Mouse (Mus musculus) CH12.LX (cell line): ENCODE data around the gene Erc1. TPM values are rescaled to one million over a fixed set of nuclear protein-coding genes. Genes with fewer than 3 reads are reported as not detected.

Experiments used
- DNase-seq: peaks from one replicate; pipeline ENCODE4 v3.0.0-alpha.2; 2013; ENCODE audit errors: extremely low read depth
- H3K27ac ChIP-seq: 2 replicates; pipeline ENCODE4 v1.5.1; 2012; ENCODE audit warnings: low read depth, mild to moderate bottlenecking, control low read depth, moderate library complexity; ENCODE audit not compliant: insufficient read depth
- H3K27me3 ChIP-seq: replicated peaks from 2 replicates; pipeline ENCODE3; 2012; ENCODE audit warnings: inconsistent platforms
- H3K36me3 ChIP-seq, 2 experiments: replicated peaks in 1 of 2; 2 replicates each; pipeline versions ENCODE3 to v1.6.1; 2012; ENCODE audit warnings: inconsistent platforms in 1 of 2, low read length in 1 of 2, mild to moderate bottlenecking in 1 of 2, mixed read lengths in 1 of 2, moderate library complexity in 1 of 2; ENCODE audit not compliant: control insufficient read depth in 1 of 2, insufficient read depth in 1 of 2
- H3K4me1 ChIP-seq, 2 experiments: 2 replicates each; pipeline ENCODE4 v1.6.1; 2012; ENCODE audit warnings: inconsistent platforms in 1 of 2, moderate library complexity in 1 of 2; ENCODE audit not compliant: insufficient read depth in 2 of 2, control insufficient read depth in 1 of 2
- H3K4me2 ChIP-seq: 2 replicates; pipeline ENCODE4 v1.6.1; 2012; ENCODE audit warnings: low read depth, mild to moderate bottlenecking, control low read depth; ENCODE audit not compliant: poor library complexity, insufficient read depth, severe bottlenecking
- H3K4me3 ChIP-seq, 3 experiments: fragments of 150-350 bp in 1 of 3; sonication (generic) in 1 of 3; replicated peaks in 1 of 3; 2 replicates each; pipeline versions ENCODE3 to v1.5.1; 2011 to 2012; ENCODE audit warnings: low read depth in 2 of 3, low read length in 2 of 3, mild to moderate bottlenecking in 2 of 3, moderate library complexity in 2 of 3, control low read depth in 1 of 3, improper control_type of control experiment in 1 of 3, inconsistent platforms in 1 of 3, mixed read lengths in 1 of 3; ENCODE audit not compliant: poor library complexity in 1 of 3
- H3K79me2 ChIP-seq: replicated peaks from 2 replicates; pipeline ENCODE4 v1.6.1; 2012; ENCODE audit warnings: mild to moderate bottlenecking, moderate library complexity; ENCODE audit not compliant: control insufficient read depth, poor library complexity, insufficient read depth, severe bottlenecking; ENCODE audit errors: extremely low read depth
- H3K9ac ChIP-seq: 2 replicates; pipeline ENCODE4 v1.6.1; 2012; ENCODE audit warnings: low read depth, mild to moderate bottlenecking, control low read depth, moderate library complexity; ENCODE audit not compliant: insufficient read depth
- H3K9me3 ChIP-seq: replicated peaks from 2 replicates; pipeline ENCODE3; 2012; ENCODE audit warnings: low read length, inconsistent platforms, mixed read lengths
- BHLHE40 ChIP-seq: IDR thresholded peaks from 2 replicates; pipeline ENCODE4 v1.6.1; 2011; ENCODE audit warnings: mild to moderate bottlenecking, low read depth, low read length, improper control_type of control experiment
- CHD1 ChIP-seq: IDR thresholded peaks from 2 replicates; pipeline ENCODE4 v1.6.1; 2012; ENCODE audit warnings: low read depth, low read length, improper control_type of control experiment, inconsistent platforms
- CHD2 ChIP-seq: IDR thresholded peaks from 2 replicates; pipeline ENCODE4 v1.6.1; 2011; ENCODE audit warnings: low read length, improper control_type of control experiment
- CTCF ChIP-seq, 2 experiments: IDR thresholded peaks in 1 of 2; conservative IDR thresholded peaks in 1 of 2; 2 replicates each; pipeline ENCODE4 v1.5.1; 2011 to 2012; ENCODE audit warnings: low read depth in 2 of 2, low read length in 2 of 2, improper control_type of control experiment in 1 of 2, inconsistent platforms in 1 of 2, mild to moderate bottlenecking in 1 of 2, moderate library complexity in 1 of 2
- E2F4 ChIP-seq: IDR thresholded peaks from 2 replicates; pipeline ENCODE4 v1.6.1; 2011; ENCODE audit warnings: low read depth, low read length, improper control_type of control experiment; ENCODE audit not compliant: insufficient replicate concordance
- EP300 ChIP-seq: IDR thresholded peaks from 2 replicates; pipeline ENCODE4 v1.6.1; 2011; ENCODE audit warnings: low read length, improper control_type of control experiment
- ETS1 ChIP-seq: conservative IDR thresholded peaks from 2 replicates; pipeline ENCODE4 v1.6.1; 2012; ENCODE audit warnings: low read depth, mild to moderate bottlenecking, inconsistent platforms, low read length, improper control_type of control experiment, moderate library complexity
- JUN ChIP-seq: IDR thresholded peaks from 2 replicates; pipeline ENCODE4 v1.6.1; 2011; ENCODE audit warnings: low read depth, mild to moderate bottlenecking, low read length, improper control_type of control experiment, moderate library complexity; ENCODE audit not compliant: insufficient read depth
- MAX ChIP-seq: IDR thresholded peaks from 2 replicates; pipeline ENCODE4 v1.6.1; 2011; ENCODE audit warnings: low read length, improper control_type of control experiment
- MAZ ChIP-seq: IDR thresholded peaks from 2 replicates; pipeline ENCODE4 v1.6.1; 2012; ENCODE audit warnings: low read depth, mild to moderate bottlenecking, inconsistent platforms, low read length, improper control_type of control experiment, moderate library complexity
- NELFE ChIP-seq: IDR thresholded peaks from 2 replicates; pipeline ENCODE4 v1.6.1; 2011; ENCODE audit warnings: low read depth, low read length, improper control_type of control experiment
- POLR2A ChIP-seq: IDR thresholded peaks from 2 replicates; pipeline ENCODE4 v1.6.1; 2011; ENCODE audit warnings: low read depth, mild to moderate bottlenecking, improper control_type of control experiment, low read length
- POLR2AphosphoS2 ChIP-seq: IDR thresholded peaks from 2 replicates; pipeline ENCODE4 v1.6.1; 2011; ENCODE audit warnings: low read depth, low read length, improper control_type of control experiment
- RAD21 ChIP-seq: IDR thresholded peaks from 2 replicates; pipeline ENCODE4 v1.6.1; 2011; ENCODE audit warnings: low read depth, mild to moderate bottlenecking, low read length, improper control_type of control experiment, moderate library complexity
- RCOR1 ChIP-seq: conservative IDR thresholded peaks from 2 replicates; pipeline ENCODE4 v1.6.1; 2012; ENCODE audit warnings: low read depth, mild to moderate bottlenecking, inconsistent platforms, low read length, improper control_type of control experiment
- SIN3A ChIP-seq: IDR thresholded peaks from 2 replicates; pipeline ENCODE4 v1.6.1; 2012; ENCODE audit warnings: low read length, improper control_type of control experiment, inconsistent platforms
- SMC3 ChIP-seq: IDR thresholded peaks from 2 replicates; pipeline ENCODE4 v1.6.1; 2011; ENCODE audit warnings: low read depth, low read length, improper control_type of control experiment
- TBP ChIP-seq: conservative IDR thresholded peaks from 2 replicates; pipeline ENCODE4 v1.6.1; 2011; ENCODE audit warnings: low read depth, low read length, improper control_type of control experiment
- TCF12 ChIP-seq: IDR thresholded peaks from 2 replicates; pipeline ENCODE4 v1.6.1; 2014; ENCODE audit warnings: low read depth, mild to moderate bottlenecking, inconsistent platforms, low read length, improper control_type of control experiment
- UBTF ChIP-seq: IDR thresholded peaks from 2 replicates; pipeline ENCODE4 v1.6.1; 2012; ENCODE audit warnings: low read depth, mild to moderate bottlenecking, inconsistent platforms, low read length, improper control_type of control experiment, moderate library complexity
- USF2 ChIP-seq: conservative IDR thresholded peaks from 2 replicates; pipeline ENCODE4 v1.6.1; 2011; ENCODE audit warnings: low read depth, low read length, improper control_type of control experiment
- ZC3H11A ChIP-seq: IDR thresholded peaks from 2 replicates; pipeline ENCODE4 v1.6.1; 2012; ENCODE audit warnings: low read depth, mild to moderate bottlenecking, inconsistent platforms, low read length, improper control_type of control experiment
- ZKSCAN1 ChIP-seq: IDR thresholded peaks from 2 replicates; pipeline ENCODE4 v1.6.1; 2012; ENCODE audit warnings: low read depth, inconsistent platforms, low read length, improper control_type of control experiment, borderline replicate concordance
- ZMIZ1 ChIP-seq: IDR thresholded peaks from 2 replicates; pipeline ENCODE4 v1.6.1; 2012; ENCODE audit warnings: low read depth, mild to moderate bottlenecking, inconsistent platforms, low read length, improper control_type of control experiment
- ZNF384 ChIP-seq: IDR thresholded peaks from 2 replicates; pipeline ENCODE4 v1.6.1; 2012; ENCODE audit warnings: low read depth, low read length, improper control_type of control experiment, inconsistent platforms
- dilution Hi-C: fragments of 300-500 bp; cut with MboI; formaldehyde crosslinking; loops from 2 replicates; pipeline ENCODE4 v1.14.3; 2020; ENCODE audit warnings: low sequenced_read_pairs; ENCODE audit not compliant: extremely low pct_unique_long_range_greater_than_20kb, extremely low pct_ligation_motif_present
- in situ Hi-C: fragments of 300-500 bp; cut with MboI; formaldehyde crosslinking; loops from 3 replicates; pipeline ENCODE4 v1.14.3; 2019; ENCODE audit warnings: low sequenced_read_pairs, low pct_ligation_motif_present, low pct_unique_long_range_greater_than_20kb, mixed read lengths
- polyA plus RNA-seq: library from polyadenylated mRNA; unstranded; fragments of >175 nt; gene quantifications from 2 replicates; pipeline ENCODE4 v1.2.1, GENCODE M21; 2012; ENCODE audit warnings: low read depth; ENCODE audit not compliant: insufficient read length
- total RNA-seq, 2 experiments: library from RNA; depleted of rRNA; stranded (reverse); fragments of 300-350 nt in 1 of 2; fragments of >200 nt in 1 of 2; gene quantifications; 2 replicates each; pipeline ENCODE4 v1.2.3; 2012 to 2014

The Erc1 gene
- total and polyA plus RNA-seq, 3 experiments, result 1.4 to 3.3 (median 2.5) TPM

DNA sequence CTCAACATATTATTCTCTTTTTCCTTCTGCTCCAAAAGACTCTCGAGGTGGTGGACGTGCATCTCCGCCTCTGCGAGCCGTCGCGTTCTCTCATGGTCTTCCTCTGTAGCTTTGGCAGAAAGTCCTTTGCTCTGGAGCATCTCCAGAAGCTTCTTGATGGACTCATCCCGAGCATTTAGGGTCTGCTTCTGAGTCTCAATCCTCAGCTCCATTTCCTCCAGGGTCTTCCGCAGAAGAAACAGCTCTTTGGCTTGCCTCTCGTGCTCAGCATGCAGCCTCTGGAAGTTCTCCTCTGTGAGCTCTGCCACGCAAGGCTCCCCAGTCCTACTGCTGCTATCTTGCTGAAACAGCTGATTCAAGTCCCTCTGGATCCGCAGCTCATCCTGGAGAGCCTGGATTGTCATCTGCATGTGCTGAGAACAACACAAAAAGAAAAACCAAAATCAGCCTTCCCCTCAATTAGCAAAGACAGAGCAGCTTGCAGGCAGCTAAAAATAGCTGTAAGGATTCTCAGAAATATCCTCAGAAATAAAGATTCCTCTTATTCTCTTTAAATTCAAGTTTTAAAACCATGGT is 51.0 kb downstream of the Erc1 start:
- dilution Hi-C loops (no loop called here), in situ Hi-C loops (loop anchor here (10.0 to 25.0 kb wide), 3 partner anchors 310 to 515 kb away; partner anchors contain the start of gene Fbxl14)

DNA sequence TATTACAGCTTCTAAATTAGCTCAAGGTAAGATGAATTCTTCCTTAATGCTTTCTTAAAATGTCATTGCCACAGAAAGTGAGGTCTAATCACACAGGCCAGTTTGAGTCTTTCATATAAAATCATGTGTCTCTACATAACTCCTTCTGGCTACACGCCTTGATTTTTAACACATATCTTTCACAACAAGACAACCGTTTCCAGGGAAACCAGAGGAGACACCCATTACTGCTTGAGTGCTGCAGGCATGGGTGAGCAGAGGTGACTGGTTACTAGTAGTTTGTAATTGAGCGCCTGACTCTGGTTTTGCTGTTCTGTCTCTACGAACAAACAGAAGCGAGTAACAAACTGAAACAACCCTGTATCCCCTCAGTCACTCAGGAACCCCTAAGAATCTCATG is 51.7 kb downstream of the Erc1 start:
- Histone ChIP-seq H3K9ac (no peak overlapping the region), H3K4me3 (no peak overlapping the region), H3K27ac (no peak overlapping the region), H3K4me1 (no peaks in the 10 kb centered on the region), H3K79me2 (no peaks in the 10 kb centered on the region), H3K27me3 (no peaks in the 10 kb centered on the region), H3K9me3 (no peaks in the 10 kb centered on the region), H3K4me2 (no peak overlapping the region), H3K36me3 (peaks cover 0 to 3% of the 10 kb centered on the region in 2 experiments)
- DNase-seq, result no peak
- TF ChIP-seq TBP, result no peak
- no peak for TF ChIP-seq ETS1
- TF ChIP-seq RAD21, result no peak
- TF ChIP-seq MAZ, result no peak
- no peak for TF ChIP-seq CHD1
- TF ChIP-seq SIN3A, result no peak
- TF ChIP-seq RCOR1, result no peak
- dilution Hi-C loops, result no loop called here
- in situ Hi-C loops, result loop anchor here (10.0 to 25.0 kb wide), 3 partner anchors 309 to 516 kb away; partner anchors contain the start of gene Fbxl14

More for the DNA sequence above, 51.0 kb downstream of the Erc1 start:
- no peak for DNase-seq
- TF ChIP-seq TBP, result no peak
- TF ChIP-seq NELFE, result no peak
- no peak for TF ChIP-seq EP300
- TF ChIP-seq SMC3, result no peak
- TF ChIP-seq JUN, result no peak
- no peak for TF ChIP-seq ETS1
- TF ChIP-seq ZKSCAN1, result no peak
- Histone ChIP-seq H3K4me2 (no peak overlapping the region), H3K79me2 (no peaks in the 10 kb centered on the region), H3K36me3 (peaks cover 0 to 3% of the 10 kb centered on the region in 2 experiments), H3K27ac (no peak overlapping the region), H3K27me3 (no peaks in the 10 kb centered on the region), H3K9ac (no peak overlapping the region), H3K4me3 (no peak overlapping the region), H3K9me3 (no peaks in the 10 kb centered on the region), H3K4me1 (no peaks in the 10 kb centered on the region)

DNA sequence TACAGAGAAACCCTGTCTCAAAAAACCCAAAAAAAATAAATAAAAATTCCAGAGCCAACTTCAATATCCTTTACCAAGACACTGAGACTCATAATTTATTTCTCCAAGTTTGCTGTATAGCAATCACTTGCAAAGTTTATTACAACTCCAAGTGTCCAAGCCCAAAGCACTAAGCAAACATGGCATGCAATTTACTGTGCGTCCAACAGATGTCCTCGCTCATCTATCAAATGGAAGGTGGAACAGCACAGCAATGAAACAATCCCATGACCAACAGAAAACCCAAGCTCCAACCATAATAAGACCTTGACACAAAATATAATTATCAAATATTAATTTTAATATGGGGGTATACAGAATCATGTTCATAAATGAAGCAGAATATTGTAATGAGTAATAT is 55.4 kb downstream of the Erc1 start:
- Histone ChIP-seq H3K4me3 (no peak overlapping the region), H3K9ac (no peak overlapping the region), H3K9me3 (no peaks in the 10 kb centered on the region), H3K79me2 (no peaks in the 10 kb centered on the region), H3K4me2 (no peak overlapping the region), H3K27me3 (no peaks in the 10 kb centered on the region), H3K27ac (no peak overlapping the region), H3K36me3 (peaks cover 0 to 3% of the 10 kb centered on the region in 2 experiments), H3K4me1 (no peaks in the 10 kb centered on the region)
- in situ Hi-C loops (loop anchor here (10.0 to 25.0 kb wide), 3 partner anchors 305 to 520 kb away; partner anchors contain the start of gene Fbxl14), dilution Hi-C loops (no loop called here)
- peak; percentile 48 for DNase-seq
- 0 out of 2 replicates have a peak, but pooled peaks have one; percentile 54 for TF ChIP-seq E2F4
- peak; percentile 64 to 92 for TF ChIP-seq CTCF (conservative IDR thresholded peaks at IDR 0.05 in 1 of 2, IDR thresholded peaks at IDR 0.05 in 1 of 2; ENCODE audit: low read depth in 2 of 2, low read length in 2 of 2)
- TF ChIP-seq POLR2AphosphoS2, result no peak
- peak; percentile 92 for TF ChIP-seq ZC3H11A
- TF ChIP-seq MAX, result no peak
- TF ChIP-seq ZNF384, result no peak
- TF ChIP-seq USF2, result no peak
- TF ChIP-seq BHLHE40, result no peak
- peak; percentile 85 for TF ChIP-seq SMC3
- no peak for TF ChIP-seq MAZ
- no peak for TF ChIP-seq UBTF
- peak; percentile 96 for TF ChIP-seq RAD21
- TF ChIP-seq TCF12, result no peak
- TF ChIP-seq CHD1, result no peak
- no peak for TF ChIP-seq ZMIZ1
- TF ChIP-seq POLR2A, result no peak
- no peak for TF ChIP-seq CHD2
- TF ChIP-seq ETS1, result no peak
